Mouse (Mus musculus) heart, postnatal 0 days (tissue): ENCODE measurements around the gene Bmp8b. TPM values are rescaled to one million over a fixed set of nuclear protein-coding genes. Genes with fewer than 3 reads are reported as not detected.

Experiments
- ATAC-seq: fragments of 200-750 bp; cut with Nextera tagmentation; 2 replicates; pipeline ENCODE4 v1.8.0; 2017; ENCODE audit warnings: low read depth, moderate number of reproducible peaks, moderate library complexity; ENCODE audit not compliant: insufficient read depth
- DNase-seq: peaks from one replicate; pipeline ENCODE4 v3.0.0-alpha.2; 2016; ENCODE audit warnings: low spot score
- H3K27ac ChIP-seq: fragments of 300-500 bp; sonication (generic); 2 replicates; pipeline ENCODE4 v1.5.1; 2014; ENCODE audit warnings: low read depth, mild to moderate bottlenecking
- H3K27me3 ChIP-seq: fragments of 300-500 bp; sonication (generic); 2 replicates; pipeline ENCODE4 v1.6.1; 2014; ENCODE audit warnings: low read length, mixed read lengths; ENCODE audit not compliant: control insufficient read depth, insufficient read depth
- H3K36me3 ChIP-seq: fragments of 300-500 bp; sonication (generic); replicated peaks from 2 replicates; pipeline ENCODE4 v1.6.1; 2014; ENCODE audit warnings: low read length, mixed read lengths; ENCODE audit not compliant: control insufficient read depth, insufficient read depth
- H3K4me1 ChIP-seq: fragments of 300-500 bp; sonication (generic); 2 replicates; pipeline ENCODE4 v1.6.1; 2014; ENCODE audit warnings: antibody characterized with exemption; ENCODE audit not compliant: control insufficient read depth, insufficient read depth
- H3K4me2 ChIP-seq: fragments of 300-500 bp; sonication (generic); 2 replicates; pipeline ENCODE4 v1.6.1; 2014; ENCODE audit warnings: low read depth, mild to moderate bottlenecking, low read length, moderate library complexity
- H3K4me3 ChIP-seq: fragments of 300-500 bp; sonication (generic); 2 replicates; pipeline ENCODE4 v1.5.1; 2014; ENCODE audit warnings: low read depth, low read length
- H3K9ac ChIP-seq: fragments of 300-500 bp; sonication (generic); replicated peaks from 2 replicates; pipeline ENCODE4 v1.6.1; 2014; ENCODE audit warnings: low read depth, low read length, mixed read lengths
- H3K9me3 ChIP-seq: fragments of 300-500 bp; sonication (generic); replicated peaks from 2 replicates; pipeline ENCODE4 v1.6.1; 2016; ENCODE audit warnings: low read length; ENCODE audit not compliant: control insufficient read depth
- CTCF ChIP-seq: IDR thresholded peaks from 2 replicates; pipeline ENCODE4 v1.5.1; 2016; ENCODE audit warnings: antibody characterized with exemption, control low read depth, low read depth
- EP300 ChIP-seq: IDR thresholded peaks from 2 replicates; pipeline ENCODE4 v1.6.1; 2016; ENCODE audit warnings: antibody characterized with exemption, low read depth
- WGBS: fragments of 180-500 bp; shearing (Covaris S2); extraction: QIAGEN DNeasy Blood & Tissue Kit; methylation state at CpG from one replicate; pipeline ENCODE4 v1.1.7; 2014; 5-methylcytosine and 5-hydroxymethylcytosine counted together
- polyA plus RNA-seq: library from polyadenylated mRNA; unstranded; fragments of >200 nt; fragmentation: Nextera tagmentation; extraction: Ambion mirVana; gene quantifications from 2 replicates; pipeline ENCODE4 v1.2.1, GENCODE M21; 2015
- total RNA-seq: library from RNA; depleted of rRNA; stranded (reverse); fragments of >200 nt; gene quantifications from 2 replicates; pipeline ENCODE4 v1.2.3, GENCODE M21; 2014; ENCODE audit warnings: low replicate concordance; rRNA removed

The Bmp8b gene
- total and polyA plus RNA-seq, 2 experiments from 2014 or later, result 0.10 TPM; not detected in 1

DNA sequence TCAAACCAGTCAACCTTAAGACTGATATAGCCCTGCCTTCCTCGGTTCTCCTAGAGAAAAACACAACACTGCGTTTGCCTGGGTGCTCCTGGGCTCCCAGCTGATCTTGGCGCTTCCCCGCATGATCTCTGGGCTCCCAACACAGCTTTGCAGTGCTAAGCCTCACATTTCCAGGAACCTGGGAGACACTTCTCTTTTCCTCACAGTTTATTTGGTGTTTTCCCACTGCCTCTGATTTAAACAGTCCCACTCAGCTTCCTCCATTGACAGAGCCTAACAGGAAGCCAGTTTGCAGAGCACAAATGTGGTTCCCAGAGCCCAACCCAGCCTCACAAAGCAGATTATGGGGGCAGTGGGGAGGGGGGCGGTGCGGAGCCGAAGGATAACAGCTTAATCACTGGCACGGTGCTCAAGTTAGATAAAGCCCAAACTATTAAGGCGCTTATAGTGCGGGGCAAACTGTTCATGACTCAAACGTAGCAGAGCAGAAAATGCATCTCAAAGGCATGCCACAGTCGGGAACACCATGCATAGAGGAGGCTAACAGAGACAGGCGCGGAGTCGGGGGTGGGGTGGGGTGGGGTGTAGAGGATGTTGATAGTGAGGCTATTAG lies 57.4 kb downstream of the Bmp8b start:
- no peaks in the 10 kb centered on the region for H3K27me3 ChIP-seq
- no peak overlapping the region for H3K9ac ChIP-seq
- WGBS, result 13% methylated on average over 15 of the region's 15 CpGs
- DNase-seq (no peak), ATAC-seq (no peak)
- H3K27ac ChIP-seq, result no peak overlapping the region
- H3K36me3 ChIP-seq, result no peaks in the 10 kb centered on the region
- H3K4me2 ChIP-seq, result peak overlapping the region; percentile 39
- TF ChIP-seq EP300 (no peak), CTCF (no peak)
- no peaks in the 10 kb centered on the region for H3K9me3 ChIP-seq
- no peaks in the 10 kb centered on the region; the same call in 1 of the 2 replicates for H3K4me1 ChIP-seq
- no peak overlapping the region for H3K4me3 ChIP-seq

DNA sequence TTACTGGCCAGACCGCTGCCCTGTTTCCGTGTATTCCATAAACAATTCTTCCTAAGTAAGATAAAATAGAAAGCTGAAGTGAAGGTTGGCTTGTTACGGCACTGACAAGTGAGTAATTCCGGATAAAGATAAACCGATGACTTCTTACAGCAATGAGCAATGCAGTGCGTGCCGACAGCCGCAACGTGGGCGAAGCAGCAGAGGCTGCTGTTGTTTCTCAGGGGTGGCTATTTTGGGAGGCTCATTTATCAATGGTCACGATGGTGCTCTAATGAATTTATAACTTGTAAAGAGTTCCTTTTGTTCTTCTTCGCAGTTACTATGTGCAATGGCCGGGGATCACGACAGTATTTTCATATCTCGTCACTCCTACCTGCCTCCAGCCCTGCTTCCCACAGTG lies 59.2 kb downstream of the Bmp8b start:
- no peak overlapping the region for H3K27ac ChIP-seq
- H3K9me3 ChIP-seq, result no peaks in the 10 kb centered on the region; the same call in 1 of the 2 replicates
- DNase-seq (no peak), ATAC-seq (no peak)
- H3K4me3 ChIP-seq, result no peak overlapping the region
- no peaks in the 10 kb centered on the region for H3K36me3 ChIP-seq
- WGBS, result 20% methylated on average over 15 of the region's 15 CpGs
- TF ChIP-seq EP300 (no peak), CTCF (no peak)
- peak overlapping the region; percentile 35 for H3K4me2 ChIP-seq
- H3K9ac ChIP-seq, result no peak overlapping the region
- no peaks in the 10 kb centered on the region; the same call in 1 of the 2 replicates for H3K4me1 ChIP-seq
- no peaks in the 10 kb centered on the region for H3K27me3 ChIP-seq

DNA sequence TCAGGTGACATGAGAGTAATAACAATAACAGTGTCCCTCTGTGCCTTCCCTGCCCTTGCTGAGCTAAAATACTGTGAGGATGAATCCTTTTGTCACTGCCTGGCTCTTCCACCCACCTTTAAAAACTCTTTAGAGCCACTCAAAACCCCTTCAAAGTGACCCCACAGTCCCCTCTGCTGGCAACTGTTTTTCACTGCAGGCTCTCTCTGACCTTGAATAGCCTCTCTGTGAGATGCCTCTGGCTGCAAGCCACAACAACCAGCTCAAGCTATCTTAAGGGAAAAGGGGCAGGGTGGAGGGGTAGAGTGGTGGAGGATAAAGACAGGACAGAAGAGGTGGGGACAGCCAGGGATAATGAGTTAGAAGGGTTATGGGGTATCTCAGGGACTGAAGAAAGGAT lies 66.8 kb downstream of the Bmp8b start:
- no peak overlapping the region for H3K4me2 ChIP-seq
- DNase-seq (peak; percentile 65), ATAC-seq (peak; percentile 67)
- H3K9ac ChIP-seq, result no peak overlapping the region
- H3K4me3 ChIP-seq, result no peak overlapping the region
- TF ChIP-seq CTCF (peak; percentile 46), EP300 (no peak)
- no peak overlapping the region for H3K27ac ChIP-seq
- no peaks in the 10 kb centered on the region; the same call in 1 of the 2 replicates for H3K9me3 ChIP-seq
- H3K36me3 ChIP-seq, result no peaks in the 10 kb centered on the region
- H3K4me1 ChIP-seq, result no peaks in the 10 kb centered on the region
- 0 out of 2 replicates have a peak, but pooled peaks cover 4% of the 10 kb centered on the region for H3K27me3 ChIP-seq

Other genes with a start within 250 kb of the Bmp8b start
- gene Cap1, start 219.1 kb upstream of the Bmp8b start, total RNA-seq, result 59.6 and 73.0 TPM in 2 replicates
- 20.6 and 22.4 TPM in 2 replicates for gene Cap1, start 219.1 kb upstream of the Bmp8b start, polyA plus RNA-seq
- gene Mfsd2a, start 144.0 kb upstream of the Bmp8b start, total RNA-seq, result not detected in 2 replicates
- gene Mfsd2a, start 144.0 kb upstream of the Bmp8b start, polyA plus RNA-seq, result 0.19 and 0.20 TPM in 2 replicates
- gene Mycl, start 109.5 kb upstream of the Bmp8b start, total RNA-seq, result 1.8 and 14.7 TPM in 2 replicates
- 0.12 and 0.44 TPM in 2 replicates for gene Mycl, start 109.5 kb upstream of the Bmp8b start, polyA plus RNA-seq
- gene Trit1, start 88.6 kb upstream of the Bmp8b start, total RNA-seq, result 7.2 and 13.4 TPM in 2 replicates
- gene Trit1, start 88.6 kb upstream of the Bmp8b start, polyA plus RNA-seq, result 8.7 and 9.7 TPM in 2 replicates
- not detected in 2 replicates for gene Oxct2b, start 11.1 kb downstream of the Bmp8b start, total RNA-seq
- not detected in 2 replicates for gene Oxct2b, start 11.1 kb downstream of the Bmp8b start, polyA plus RNA-seq
- gene Ppie, start 34.8 kb downstream of the Bmp8b start, total RNA-seq, result 21.9 and 37.5 TPM in 2 replicates
- 36.9 and 37.3 TPM in 2 replicates for gene Ppie, start 34.8 kb downstream of the Bmp8b start, polyA plus RNA-seq
- 0.57 and 1.5 TPM in 2 replicates for gene Hpcal4, start 78.1 kb downstream of the Bmp8b start, total RNA-seq
- 0.40 and 0.41 TPM in 2 replicates for gene Hpcal4, start 78.1 kb downstream of the Bmp8b start, polyA plus RNA-seq
- gene Nt5c1a, start 96.3 kb downstream of the Bmp8b start, total RNA-seq, result 3.4 and 14.6 TPM in 2 replicates
- gene Nt5c1a, start 96.3 kb downstream of the Bmp8b start, polyA plus RNA-seq, result 1.7 and 2.4 TPM in 2 replicates
- gene Heyl, start 128.4 kb downstream of the Bmp8b start, total RNA-seq, result 9.0 and 12.3 TPM in 2 replicates
- gene Heyl, start 128.4 kb downstream of the Bmp8b start, polyA plus RNA-seq, result 8.9 and 9.0 TPM in 2 replicates
- 350 and 355 TPM in 2 replicates for gene Pabpc4, start 157.2 kb downstream of the Bmp8b start, total RNA-seq
- 54.6 and 55.3 TPM in 2 replicates for gene Pabpc4, start 157.2 kb downstream of the Bmp8b start, polyA plus RNA-seq
- not detected in 2 replicates for gene Oxct2a, start 218.5 kb downstream of the Bmp8b start, total RNA-seq
- gene Oxct2a, start 218.5 kb downstream of the Bmp8b start, polyA plus RNA-seq, result not detected in 2 replicates
- gene Bmp8a, start 238.1 kb downstream of the Bmp8b start, total RNA-seq, result not detected in 2 replicates
- not detected in 2 replicates for gene Bmp8a, start 238.1 kb downstream of the Bmp8b start, polyA plus RNA-seq